ENCODE assay signal across 19 mouse cellular contexts in the genomic region with DNA sequence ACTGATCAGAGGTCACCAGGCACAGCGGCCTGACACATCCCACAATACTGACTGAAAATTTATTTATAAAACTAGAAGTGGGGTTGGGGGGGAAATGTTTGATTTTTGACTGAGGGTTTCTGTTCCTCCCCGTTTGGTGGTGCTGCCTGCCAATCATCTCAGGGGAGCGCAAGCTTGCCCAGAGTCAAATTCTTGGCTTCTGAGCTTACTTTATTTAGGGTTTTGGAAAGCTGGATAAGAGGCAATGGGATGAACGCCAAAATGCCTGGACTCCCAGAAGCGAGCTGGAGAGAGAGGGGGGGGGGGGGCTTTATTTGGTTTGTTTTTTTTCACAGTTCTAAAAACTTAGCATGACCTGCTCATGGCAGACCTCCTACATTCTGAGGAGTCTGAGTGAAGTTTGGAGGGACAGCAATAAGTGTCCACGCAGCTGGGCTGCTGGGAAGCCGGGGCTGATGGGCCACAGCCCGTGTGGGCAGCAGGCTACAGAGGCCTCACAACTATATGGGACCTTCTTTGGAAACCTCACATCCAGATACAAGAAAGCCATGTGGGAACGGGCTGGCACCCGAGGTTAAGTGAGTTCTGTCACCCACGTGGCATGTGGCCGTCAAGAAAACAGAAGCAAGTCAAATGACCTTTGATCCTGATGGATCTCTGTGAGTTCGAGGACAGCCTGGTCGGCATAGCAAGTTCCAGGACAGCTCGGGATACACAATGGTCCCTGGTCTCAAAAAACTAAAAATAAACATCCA. TPM values are rescaled to one million over a fixed set of nuclear protein-coding genes. Genes with fewer than 3 reads are reported as not detected.
A peak's percentile ranks its signal among the peaks of the same experiment; 100 is the strongest.
DNase-seq lines count a peak whose midpoint lies in the region; ATAC-seq and TF ChIP-seq lines count a peak whose summit lies in the region.
"Had no signal": no experiment of that assay in that cellular context is flagged by ENCODE, and none has a peak within 500 bp of the region (broad histone marks: within the 10 kb centered on the region; RNA-seq: fewer than 3 reads in every experiment).

No protein-coding gene starts in this region.

- WGBS in heart, embryonic 10.5 days: 73% methylated on average over 15 of the region's 15 CpGs
- WGBS in lung, embryonic 14.5 days: 50% methylated on average over 15 of the region's 15 CpGs
- WGBS in heart, embryonic 16.5 days: 49% methylated on average over 15 of the region's 15 CpGs

- no peak for TF ChIP-seq CTCF in lung, embryonic 14.5 days (IDR thresholded peaks at IDR 0.05; ENCODE audit: low read depth)

- peak; percentile 66 for ATAC-seq in lung, embryonic 14.5 days (ENCODE audit: insufficient read depth)
- peak; percentile 40; the same call in 1 of the 2 replicates for ATAC-seq in heart, embryonic 16.5 days (replicated peaks; ENCODE audit: extremely low read depth, insufficient read depth, low FRiP score)
- ATAC-seq: midbrain, embryonic 16.5 days had no signal

- H3K9me3 ChIP-seq in heart, embryonic 10.5 days: no peaks in the 10 kb centered on the region
- no peaks in the 10 kb centered on the region for H3K9me3 ChIP-seq in lung, embryonic 14.5 days (ENCODE audit: low read depth, low read length)
- no peaks in the 10 kb centered on the region for H3K9me3 ChIP-seq in heart, embryonic 16.5 days (replicated peaks; ENCODE audit: control insufficient read depth, low read length)
- H3K9me3 ChIP-seq: forebrain, embryonic 12.5 days; hindbrain, embryonic 15.5 days; neural tube, embryonic 15.5 days had no signal

- H3K27me3 ChIP-seq in heart, embryonic 10.5 days (ENCODE audit: insufficient read depth, poor library complexity, severe bottlenecking): no peaks in the 10 kb centered on the region
- no peaks in the 10 kb centered on the region for H3K27me3 ChIP-seq in lung, embryonic 14.5 days (ENCODE audit: insufficient read depth, low read length)
- no peaks in the 10 kb centered on the region for H3K27me3 ChIP-seq in heart, embryonic 16.5 days (ENCODE audit: control insufficient read depth, insufficient read depth, low read length)
- H3K27me3 ChIP-seq: forebrain, embryonic 12.5 days; hindbrain, embryonic 15.5 days; neural tube, embryonic 15.5 days had no signal

- H3K4me3 ChIP-seq in heart, embryonic 10.5 days: no peak overlapping the region
- H3K4me3 ChIP-seq in lung, embryonic 14.5 days (ENCODE audit: low read depth, low read length): no peak overlapping the region
- no peak overlapping the region for H3K4me3 ChIP-seq in heart, embryonic 16.5 days (ENCODE audit: low read length)
- H3K4me3 ChIP-seq: forebrain, embryonic 12.5 days; hindbrain, embryonic 15.5 days; neural tube, embryonic 15.5 days had no signal

- no peak overlapping the region for H3K27ac ChIP-seq in heart, embryonic 10.5 days
- 0 out of 2 replicates have a peak overlapping the region, but pooled peaks have one; percentile 31 for H3K27ac ChIP-seq in lung, embryonic 14.5 days (ENCODE audit: low read depth)
- H3K27ac ChIP-seq in heart, embryonic 16.5 days (ENCODE audit: low read length): peak overlapping the region; percentile 68
- H3K27ac ChIP-seq: forebrain, embryonic 12.5 days; hindbrain, embryonic 15.5 days; liver, embryonic 14.5 days; neural tube, embryonic 15.5 days had no signal

- DNase-seq in heart, adult 11 months: peak; percentile 93
- no peak for DNase-seq in heart, embryonic 10.5 days (ENCODE audit: low spot score)
- DNase-seq in lung, embryonic 14.5 days: peak; percentile 84
- no peak for DNase-seq in lung, postnatal 25 days (ENCODE audit: low spot score)
- peak; percentile 23 for DNase-seq in lung, postnatal 14 days
- DNase-seq in urinary bladder, postnatal 25 days (ENCODE audit: low spot score): no peak
- no peak for DNase-seq in adrenal gland, adult 18-20 months (ENCODE audit: low spot score in 2 of 2)
- DNase-seq: adrenal gland, adult 2 months; cerebellum, adult 11 months; gastrocnemius, postnatal 10 days; layer of hippocampus, postnatal 36 days; right cerebral cortex, postnatal 25 days had no signal

- peaks cover 13% of the 10 kb centered on the region for H3K4me1 ChIP-seq in heart, embryonic 10.5 days
- H3K4me1 ChIP-seq in lung, embryonic 14.5 days (ENCODE audit: insufficient read depth): no peaks in the 10 kb centered on the region
- H3K4me1 ChIP-seq in heart, embryonic 16.5 days (ENCODE audit: control insufficient read depth, insufficient read depth, low read length): peaks cover 17% of the 10 kb centered on the region
- H3K4me1 ChIP-seq: forebrain, embryonic 12.5 days; hindbrain, embryonic 15.5 days; neural tube, embryonic 15.5 days had no signal

- no peak overlapping the region for H3K4me2 ChIP-seq in lung, embryonic 14.5 days
- no peak overlapping the region for H3K4me2 ChIP-seq in heart, embryonic 16.5 days (ENCODE audit: low read depth, low read length)
- H3K4me2 ChIP-seq: forebrain, embryonic 12.5 days; hindbrain, embryonic 15.5 days; neural tube, embryonic 15.5 days had no signal

- peaks cover 19% of the 10 kb centered on the region for H3K36me3 ChIP-seq in heart, embryonic 10.5 days
- H3K36me3 ChIP-seq in lung, embryonic 14.5 days (ENCODE audit: insufficient read depth): peaks cover under 1% of the 10 kb centered on the region; the same call in 1 of the 2 replicates
- no peaks in the 10 kb centered on the region for H3K36me3 ChIP-seq in heart, embryonic 16.5 days (ENCODE audit: control insufficient read depth, insufficient read depth)
- H3K36me3 ChIP-seq: hindbrain, embryonic 15.5 days had no signal

- no peak overlapping the region for H3K9ac ChIP-seq in lung, embryonic 14.5 days
- no peak overlapping the region for H3K9ac ChIP-seq in heart, embryonic 16.5 days (ENCODE audit: low read length)
- H3K9ac ChIP-seq: forebrain, embryonic 12.5 days; hindbrain, embryonic 15.5 days; liver, embryonic 14.5 days; neural tube, embryonic 15.5 days had no signal

RNA-seq across cellular contexts. Expression of a gene that starts 11.4 kb away (rescaled TPM):
- polyA plus RNA-seq in heart, embryonic 10.5 days (2016; fragmentation: Nextera tagmentation; extraction: Ambion mirVana): 0.07 TPM in 1 of 2 replicates, not detected in the other
- 0.09 TPM in 1 of 2 replicates, not detected in the other for polyA plus RNA-seq in lung, embryonic 14.5 days (2014; fragmentation: Nextera tagmentation; extraction: Ambion mirVana)
- polyA plus RNA-seq in heart, embryonic 16.5 days (2015; fragmentation: Nextera tagmentation; extraction: Ambion mirVana): 0.24 TPM in 1 of 2 replicates, not detected in the other
- total RNA-seq in adrenal gland, adult 18-20 months (2021): under 1 TPM in 1 of 2 experiments, not detected in 1; 0.16 TPM
- total RNA-seq: layer of hippocampus, postnatal 36 days had no signal
- polyA plus RNA-seq: adrenal gland, adult 2 months; C2C12; forebrain, embryonic 12.5 days; hindbrain, embryonic 15.5 days; liver, embryonic 14.5 days; midbrain, embryonic 16.5 days; neural tube, embryonic 15.5 days had no signal

RNA-seq across cellular contexts. Expression of a gene that starts 19.3 kb away (rescaled TPM):
- 0.30 and 0.36 TPM in 2 replicates for polyA plus RNA-seq in heart, embryonic 10.5 days (2016; fragmentation: Nextera tagmentation; extraction: Ambion mirVana)
- polyA plus RNA-seq in lung, embryonic 14.5 days (2014; fragmentation: Nextera tagmentation; extraction: Ambion mirVana): 0.67 and 0.97 TPM in 2 replicates
- 0.47 and 0.50 TPM in 2 replicates for polyA plus RNA-seq in heart, embryonic 16.5 days (2015; fragmentation: Nextera tagmentation; extraction: Ambion mirVana)
- total RNA-seq in adrenal gland, adult 18-20 months (2021): not detected
- total RNA-seq: adrenal gland, adult 2 months had no signal
- polyA plus RNA-seq: adrenal gland, adult 2 months; C2C12; hindbrain, embryonic 15.5 days; midbrain, embryonic 16.5 days had no signal

RNA-seq across cellular contexts. Expression of a gene that starts 22.8 kb away (rescaled TPM):
- polyA plus RNA-seq in heart, embryonic 10.5 days (2016; fragmentation: Nextera tagmentation; extraction: Ambion mirVana): 1.4 and 2.5 TPM in 2 replicates
- 1.4 and 2.0 TPM in 2 replicates for polyA plus RNA-seq in lung, embryonic 14.5 days (2014; fragmentation: Nextera tagmentation; extraction: Ambion mirVana)
- polyA plus RNA-seq in heart, embryonic 16.5 days (2015; fragmentation: Nextera tagmentation; extraction: Ambion mirVana): 0.47 and 1.2 TPM in 2 replicates
- total RNA-seq in adrenal gland, adult 18-20 months (2021): 1 to 10 TPM; 3.3 to 5.5 TPM

RNA-seq across cellular contexts. Expression of a gene that starts 28.3 kb away (rescaled TPM):
- polyA plus RNA-seq in heart, embryonic 10.5 days (2016; fragmentation: Nextera tagmentation; extraction: Ambion mirVana): 440 and 487 TPM in 2 replicates
- polyA plus RNA-seq in lung, embryonic 14.5 days (2014; fragmentation: Nextera tagmentation; extraction: Ambion mirVana): 469 and 508 TPM in 2 replicates
- 304 and 341 TPM in 2 replicates for polyA plus RNA-seq in heart, embryonic 16.5 days (2015; fragmentation: Nextera tagmentation; extraction: Ambion mirVana)
- total RNA-seq in adrenal gland, adult 18-20 months (2021): 100 to 1,000 TPM; 233 to 235 TPM

RNA-seq across cellular contexts. Expression of a gene that starts 28.9 kb away (rescaled TPM):
- polyA plus RNA-seq in heart, embryonic 10.5 days (2016; fragmentation: Nextera tagmentation; extraction: Ambion mirVana): 203 and 208 TPM in 2 replicates
- polyA plus RNA-seq in lung, embryonic 14.5 days (2014; fragmentation: Nextera tagmentation; extraction: Ambion mirVana): 150 and 151 TPM in 2 replicates
- polyA plus RNA-seq in heart, embryonic 16.5 days (2015; fragmentation: Nextera tagmentation; extraction: Ambion mirVana): 191 and 213 TPM in 2 replicates
- total RNA-seq in adrenal gland, adult 18-20 months (2021): 10 to 100 TPM; 69.9 to 72.7 TPM

Comparison
In these comparisons a context has a peak if more than half of its experiments do, and no peak if none do; other contexts are left out.
1. DNase-seq: peak in heart, adult 11 months (single experiment), lung, embryonic 14.5 days (single experiment) and lung, postnatal 14 days (single experiment); none in heart, embryonic 10.5 days (single experiment), lung, postnatal 25 days (single experiment), urinary bladder, postnatal 25 days (single experiment) and adrenal gland, adult 18-20 months (0 of 2).